Mouse (Mus musculus): ENCODE data around the gene Slc18a3. TPM values are rescaled to one million over a fixed set of nuclear protein-coding genes. Genes with fewer than 3 reads are reported as not detected.

The Slc18a3 gene
- total RNA-seq, 2 experiments from 2014 or later, result 0.57 to 2.7 TPM

DNA sequence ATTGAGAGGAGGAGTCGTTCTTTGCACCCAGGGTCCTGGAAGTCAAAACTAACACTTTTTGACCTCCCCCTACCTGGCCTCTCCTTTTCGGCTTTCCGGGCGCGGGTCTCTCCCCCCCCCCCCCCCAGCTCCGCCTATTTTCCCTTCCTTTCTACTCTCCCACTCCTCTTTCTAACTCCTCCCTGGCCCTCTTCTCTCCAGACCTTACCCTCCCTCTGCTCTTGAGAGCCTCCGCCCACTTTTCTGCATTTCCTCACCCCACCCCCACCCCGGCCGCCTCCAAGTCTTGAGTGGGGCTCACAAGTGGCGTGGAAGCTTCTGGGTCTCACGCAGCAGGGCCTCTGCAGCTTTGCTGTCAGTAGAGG, 838 bp upstream of the Slc18a3 start:
- intact Hi-C loops (cut with DNase I), result no loop called here
- DNase-seq (ENCODE audit: low spot score in 2 of 2), result no peak

DNA sequence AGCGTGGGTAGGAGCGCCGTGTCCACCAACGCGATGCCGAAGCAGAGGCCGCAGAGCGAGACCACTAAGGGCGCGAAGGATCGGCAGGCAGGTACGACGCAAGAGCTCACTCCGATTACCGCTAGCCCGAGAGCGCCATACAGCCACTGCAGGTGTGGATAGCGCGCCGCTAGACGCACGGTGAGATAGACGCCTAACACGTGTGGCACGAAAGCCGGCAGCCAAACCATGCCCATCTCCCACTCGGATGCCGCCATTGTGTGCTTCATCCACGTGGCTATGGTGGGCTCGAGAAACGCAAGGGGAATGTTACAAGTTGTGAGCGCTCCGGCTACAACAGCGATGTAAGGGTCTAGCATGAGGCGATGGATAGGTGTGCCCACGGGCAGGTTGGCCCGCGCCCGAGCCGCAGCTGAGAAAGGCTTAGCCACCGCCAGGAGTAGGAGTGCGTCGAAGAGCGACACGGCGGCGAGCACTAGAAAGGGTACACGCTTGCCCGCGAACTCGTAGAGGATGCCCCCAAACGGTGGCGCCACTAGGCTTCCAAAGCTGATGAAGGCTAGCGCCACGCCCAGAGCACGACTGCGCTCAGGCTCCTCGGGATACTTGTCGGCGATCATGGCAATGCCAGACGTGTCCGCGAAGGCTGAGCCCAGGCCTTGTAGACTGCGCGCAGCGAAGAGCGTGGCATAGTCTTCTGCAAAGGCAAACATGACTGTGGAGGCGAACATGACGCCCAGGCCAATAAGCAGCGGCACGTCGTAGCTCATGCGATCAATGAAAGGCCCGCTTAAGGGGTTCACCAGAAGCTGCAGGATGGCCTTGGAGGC, 1.2 kb downstream of the Slc18a3 start:
- DNase-seq (ENCODE audit: low spot score in 2 of 2), result no peak
- intact Hi-C loops (cut with DNase I), result no loop called here

DNA sequence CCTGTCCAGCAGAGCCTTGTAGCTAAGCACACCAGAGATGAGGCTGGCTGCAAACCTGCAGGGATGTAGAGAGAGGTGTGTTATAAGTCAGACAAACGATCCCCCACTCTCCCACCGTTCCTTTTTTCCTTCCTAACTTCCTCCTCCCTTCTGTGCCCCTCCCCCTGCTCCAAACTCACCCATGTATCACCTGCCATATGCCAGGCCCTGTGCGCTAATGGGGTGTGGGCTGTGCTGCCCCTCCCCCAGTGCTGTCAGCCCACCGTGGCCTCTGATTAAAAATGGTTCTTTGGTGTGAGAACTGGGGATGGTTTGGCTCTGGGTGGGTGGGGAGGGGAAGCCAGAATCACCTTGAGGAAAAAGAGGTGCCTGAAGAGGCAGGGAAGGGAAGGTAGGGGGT, 12.1 kb downstream of the Slc18a3 start:
- intact Hi-C loops (cut with DNase I), result no loop called here
- DNase-seq (ENCODE audit: low spot score in 2 of 2), result no peak

DNA sequence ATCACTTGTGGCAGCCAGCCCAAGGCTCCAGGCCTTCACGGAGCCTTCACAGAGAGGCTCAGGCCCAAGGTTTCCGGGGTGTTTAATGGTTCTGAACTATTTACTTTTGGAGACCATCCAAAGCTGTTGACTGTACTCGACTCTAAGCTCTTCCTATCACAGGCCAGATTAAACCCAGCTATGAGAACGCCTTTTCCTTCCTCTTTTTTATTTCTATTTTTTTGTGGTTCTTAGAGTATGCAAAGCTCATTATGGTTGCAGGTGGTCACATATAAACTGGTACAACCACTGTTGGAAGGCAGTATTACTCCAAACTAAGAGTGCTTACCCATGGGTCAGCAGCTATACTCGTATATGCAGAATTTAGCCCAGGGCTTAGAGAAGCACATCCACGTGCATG, 17.7 kb downstream of the Slc18a3 start:
- intact Hi-C loops (cut with DNase I), result no loop called here
- DNase-seq (ENCODE audit: low spot score in 2 of 2), result no peak

DNA sequence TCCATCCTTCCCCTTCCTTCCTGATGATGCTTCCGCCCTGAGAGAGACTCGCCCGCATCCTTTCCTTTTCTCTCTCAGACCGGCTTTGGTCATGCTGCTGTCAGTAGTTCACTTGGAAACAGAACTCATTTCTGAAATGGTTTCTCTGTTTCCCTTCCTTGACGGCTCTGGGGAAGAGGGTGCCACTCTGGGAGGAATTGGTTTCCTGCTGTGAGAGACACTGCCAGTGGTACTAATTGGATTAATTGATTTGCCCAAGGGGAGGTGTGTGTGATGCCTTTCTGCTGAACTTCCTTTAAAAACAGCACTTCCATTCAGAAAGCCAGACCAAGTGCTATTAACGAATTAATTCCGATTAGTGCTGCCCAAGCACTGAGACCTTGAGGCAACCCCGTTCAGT, 21.2 kb downstream of the Slc18a3 start:
- no peak for DNase-seq (ENCODE audit: low spot score in 2 of 2)
- intact Hi-C loops (cut with DNase I), result no loop called here

- intact Hi-C loops (cut with DNase I), result no loop called here
- no peak for DNase-seq (ENCODE audit: low spot score in 2 of 2)
Measured at GRCm38 (mm10) chr14:32439744-32440143, 24.9 kb downstream of the Slc18a3 start.

- no peak for DNase-seq (ENCODE audit: low spot score in 2 of 2)
- intact Hi-C loops (cut with DNase I), result no loop called here
Measured at GRCm38 (mm10) chr14:32439316-32439715, 25.3 kb downstream of the Slc18a3 start.

- DNase-seq (ENCODE audit: low spot score in 2 of 2), result no peak
- intact Hi-C loops (cut with DNase I), result no loop called here
Measured at GRCm38 (mm10) chr14:32437352-32437793, 27.3 kb downstream of the Slc18a3 start.

DNA sequence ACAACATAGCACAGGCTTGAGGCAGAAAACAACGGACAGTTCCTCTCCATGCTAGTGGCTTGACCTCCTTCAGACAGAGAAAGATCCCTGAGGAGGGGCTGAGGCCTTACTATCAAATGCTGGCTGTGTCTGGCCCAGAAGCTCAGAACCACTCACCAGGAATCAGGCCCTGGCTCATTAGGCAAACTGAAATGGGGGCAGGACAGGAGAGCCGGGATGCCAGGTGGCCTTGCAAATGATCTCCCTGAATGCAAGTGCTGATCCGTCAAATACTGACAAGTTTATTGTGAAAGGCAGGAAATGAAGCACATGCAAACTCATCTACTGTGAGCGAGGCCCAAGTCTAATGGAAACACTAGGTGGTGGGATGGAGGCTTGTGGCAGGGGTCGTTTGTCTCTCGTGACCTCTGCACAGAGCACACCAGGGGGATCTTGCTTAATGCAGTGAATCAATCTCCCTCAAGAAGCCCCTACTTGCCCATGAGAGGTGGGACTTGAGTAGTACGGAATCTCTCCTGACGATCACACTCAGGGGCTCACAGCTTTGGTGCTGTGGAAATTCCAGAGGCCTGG, 35.5 kb downstream of the Slc18a3 start:
- intact Hi-C loops (cut with DNase I), result no loop called here
- no peak for DNase-seq (ENCODE audit: low spot score in 2 of 2)

- intact Hi-C loops (cut with DNase I), result no loop called here
Measured at GRCm38 (mm10) chr14:32423946-32424345, 40.7 kb downstream of the Slc18a3 start.

DNA sequence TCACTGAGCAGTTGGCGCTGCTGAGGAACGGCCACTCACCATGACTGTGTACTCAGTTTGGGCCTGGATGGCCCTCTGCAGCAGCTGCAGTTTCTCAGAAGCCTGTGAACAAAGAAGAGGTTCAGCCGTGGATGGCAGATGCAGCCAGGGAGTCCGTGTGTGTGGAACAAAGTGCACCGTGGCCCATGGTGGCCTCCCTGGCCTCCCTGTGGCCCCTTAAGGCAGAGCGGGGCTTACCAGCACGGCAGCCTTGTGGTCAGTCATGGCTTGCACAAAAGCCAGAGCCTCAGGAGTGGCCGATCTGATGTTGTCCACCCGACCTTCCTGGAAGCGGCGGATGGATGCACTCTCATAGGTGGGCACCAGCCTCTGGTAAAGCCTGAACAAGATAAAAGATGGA, 45.9 kb downstream of the Slc18a3 start:
- intact Hi-C loops (cut with DNase I), result no loop called here

More at GRCm38 (mm10) chr14:32423946-32424345, 40.7 kb downstream of the Slc18a3 start:
- DNase-seq (ENCODE audit: low spot score in 2 of 2), result no peak

More for the DNA sequence above, 45.9 kb downstream of the Slc18a3 start:
- no peak for DNase-seq (ENCODE audit: low spot score in 2 of 2)

Other genes starting within 250 kb of the Slc18a3 start
- 100 to 1,000 TPM in 1 of 2 experiments, 10 to 100 TPM in 1; 94.0 to 101 TPM for gene Ogdhl, start 142.8 kb downstream of the Slc18a3 start, total RNA-seq (2021)
- gene 1700024G13Rik, start 76.5 kb downstream of the Slc18a3 start, total RNA-seq (2021), result not detected
- 1 to 10 TPM in 1 of 2 experiments, under 1 TPM in 1; 0.76 to 3.1 TPM for gene Chat, start 1.1 kb upstream of the Slc18a3 start, total RNA-seq (2021)
- 10 to 100 TPM; 20.1 to 23.4 TPM for gene Ercc6, start 48.7 kb upstream of the Slc18a3 start, total RNA-seq (2021)
- gene Prrxl1, start 134.6 kb upstream of the Slc18a3 start, total RNA-seq (2021), result not detected
- under 1 TPM; 0.21 to 0.25 TPM for gene 3425401B19Rik, start 220.4 kb upstream of the Slc18a3 start, total RNA-seq (2021)

Measured in left cerebral cortex, postnatal 25 days (tissue).